ENCODE assay signal across 8 mouse cellular contexts in genomic region chr2:157078793-157079700, GRCm38 (mm10). TPM values are rescaled to one million over a fixed set of nuclear protein-coding genes. Genes with fewer than 3 reads are reported as not detected.
DNase-seq lines count a peak whose midpoint lies in the region; ATAC-seq lines count a peak whose summit lies in the region.

Gene Soga1 (minus strand): TSS chr2:157079254.

- H3K27ac ChIP-seq in hindbrain, embryonic 11.5 days (ENCODE audit: low read depth, low read length): peak within 1 kb of the TSS; percentile 98

- under 1% methylated on average over 91 of the region's 136 CpGs for WGBS in hindbrain, embryonic 11.5 days

- ATAC-seq in hindbrain, embryonic 11.5 days (ENCODE audit: low FRiP score): peak; percentile 90

- no peaks in the 10 kb centered on the region for H3K9me3 ChIP-seq in hindbrain, embryonic 11.5 days (ENCODE audit: control insufficient read depth, low read length)

- H3K9ac ChIP-seq in hindbrain, embryonic 11.5 days (ENCODE audit: low read depth, low read length): peak within 1 kb of the TSS; percentile 99

- no peaks in the 10 kb centered on the region for H3K27me3 ChIP-seq in hindbrain, embryonic 11.5 days (ENCODE audit: control insufficient read depth, insufficient read depth, low read length)

- H3K4me2 ChIP-seq in hindbrain, embryonic 11.5 days (replicated peaks; ENCODE audit: low read depth, low read length): peak within 1 kb of the TSS; percentile 89

- peaks cover 17% of the 10 kb centered on the region for H3K4me1 ChIP-seq in hindbrain, embryonic 11.5 days (replicated peaks; ENCODE audit: control insufficient read depth, insufficient read depth, low read length)

- H3K4me3 ChIP-seq in hindbrain, embryonic 11.5 days (ENCODE audit: low read depth, low read length): peak within 1 kb of the TSS; percentile 97

- peak; percentile 89 for DNase-seq in NIH3T3 (ENCODE audit: low read depth)
- DNase-seq in cerebellum, adult 9-11 months: peak; percentile 90
- DNase-seq in frontal cortex, postnatal 14 days (ENCODE audit: low spot score in 2 of 2): peak; percentile 69 to 81
- DNase-seq in hindbrain, embryonic 11.5 days (ENCODE audit: low spot score): peak; percentile 91
- DNase-seq in layer of hippocampus, postnatal 36 days: peak; percentile 87 to 88
- DNase-seq in lung, postnatal 14 days: peak; percentile 90
- peak; percentile 82 for DNase-seq in right cerebral cortex, adult 18-20 months
- DNase-seq in urinary bladder, postnatal 14 days (ENCODE audit: low spot score): peak; percentile 84

- no peaks in the 10 kb centered on the region for H3K36me3 ChIP-seq in hindbrain, embryonic 11.5 days (ENCODE audit: control insufficient read depth, insufficient read depth, low read length)

RNA-seq across cellular contexts. Expression of gene Soga1, which starts in this region (rescaled TPM):
- 7.2 and 9.8 TPM in 2 replicates for polyA plus RNA-seq in hindbrain, embryonic 11.5 days (2014; fragmentation: Nextera tagmentation; extraction: Ambion mirVana)
- total RNA-seq in layer of hippocampus, postnatal 36 days (2021): 10 to 100 TPM; 37.4 to 37.6 TPM

Comparison
In these comparisons a context has a peak if more than half of its experiments do, and no peak if none do; other contexts are left out.
1. Peak in every context shown above with its lines: DNase-seq, ATAC-seq, H3K4me3 ChIP-seq and H3K27ac ChIP-seq.